Mouse (Mus musculus) liver, embryonic 13.5 days (tissue): Measurements from ENCODE around the gene Tcf7. TPM values are rescaled to one million over a fixed set of nuclear protein-coding genes. Genes with fewer than 3 reads are reported as not detected.

Experiments
- ATAC-seq: fragments of 200-750 bp; cut with Nextera tagmentation; 2 replicates; pipeline ENCODE4 v1.8.0; 2017; ENCODE audit warnings: low read depth, mild to moderate bottlenecking, moderate number of reproducible peaks, moderate library complexity
- DNase-seq: peaks from one replicate; pipeline ENCODE4 v3.0.0; 2022
- H3K27ac ChIP-seq: fragments of 300-500 bp; sonication (generic); 2 replicates; pipeline ENCODE4 v1.5.1; 2015; ENCODE audit warnings: moderate library complexity, mild to moderate bottlenecking, inconsistent platforms
- H3K27me3 ChIP-seq: fragments of 300-500 bp; sonication (generic); 2 replicates; pipeline ENCODE4 v1.6.1; 2015; ENCODE audit warnings: mild to moderate bottlenecking, inconsistent platforms
- H3K36me3 ChIP-seq: fragments of 300-500 bp; sonication (generic); 2 replicates; pipeline ENCODE4 v1.6.1; 2015; ENCODE audit warnings: mild to moderate bottlenecking, inconsistent platforms
- H3K4me1 ChIP-seq: fragments of 300-500 bp; sonication (generic); replicated peaks from 2 replicates; pipeline ENCODE4 v1.6.1; 2015; ENCODE audit warnings: inconsistent platforms
- H3K4me2 ChIP-seq: fragments of 300-500 bp; sonication (generic); 2 replicates; pipeline ENCODE4 v1.6.1; 2015; ENCODE audit warnings: inconsistent platforms, mild to moderate bottlenecking, moderate library complexity
- H3K4me3 ChIP-seq: fragments of 300-500 bp; sonication (generic); replicated peaks from 2 replicates; pipeline ENCODE4 v1.5.1; 2015; ENCODE audit warnings: mild to moderate bottlenecking, inconsistent platforms
- H3K9ac ChIP-seq: fragments of 300-500 bp; sonication (generic); 2 replicates; pipeline ENCODE4 v1.6.1; 2015; ENCODE audit warnings: mild to moderate bottlenecking, inconsistent platforms
- H3K9me3 ChIP-seq: fragments of 300-500 bp; sonication (generic); replicated peaks from 2 replicates; pipeline ENCODE4 v1.6.1; 2016; ENCODE audit warnings: inconsistent platforms
- WGBS: fragments of 180-500 bp; shearing (Covaris S2); methylation state at CpG from one replicate; pipeline ENCODE4 v1.1.7; 2015; ENCODE audit not compliant: insufficient replicate concordance; 5-methylcytosine and 5-hydroxymethylcytosine counted together
- polyA plus RNA-seq: library from polyadenylated mRNA; unstranded; fragments of >200 nt; fragmentation: Nextera tagmentation; extraction: Ambion mirVana; gene quantifications from 2 replicates; pipeline ENCODE4 v1.2.1, GENCODE M21; 2015

Tcf7 gene
- polyA plus RNA-seq, 1 experiment from 2014 or later = 1.9 TPM

GRCm38 (mm10) chr11:52305266-52305665 is 22.5 kb upstream of the Tcf7 start:
- H3K4me2 ChIP-seq = no peak overlapping the region
- DNase-seq (no peak), ATAC-seq (no peak)
- no peaks in the 10 kb centered on the region for H3K27me3 ChIP-seq
- H3K27ac ChIP-seq = no peak overlapping the region
- H3K4me3 ChIP-seq = no peak overlapping the region
- H3K9me3 ChIP-seq = no peaks in the 10 kb centered on the region
- H3K4me1 ChIP-seq = peaks cover 19% of the 10 kb centered on the region
- 8% methylated on average over 4 of the region's 4 CpGs for WGBS
- H3K9ac ChIP-seq = no peak overlapping the region
- H3K36me3 ChIP-seq = no peaks in the 10 kb centered on the region

GRCm38 (mm10) chr11:52302668-52303067 is 19.9 kb upstream of the Tcf7 start:
- Histone ChIP-seq H3K4me2 (no peak overlapping the region), H3K27ac (no peak overlapping the region), H3K4me1 (peaks cover 19% of the 10 kb centered on the region), H3K9ac (no peak overlapping the region), H3K36me3 (no peaks in the 10 kb centered on the region), H3K9me3 (no peaks in the 10 kb centered on the region), H3K27me3 (0 out of 2 replicates have a peak, but pooled peaks cover 5% of the 10 kb centered on the region), H3K4me3 (no peak overlapping the region)
- DNase-seq (no peak), ATAC-seq (no peak)
- 65% methylated on average over 3 of the region's 3 CpGs for WGBS

DNA sequence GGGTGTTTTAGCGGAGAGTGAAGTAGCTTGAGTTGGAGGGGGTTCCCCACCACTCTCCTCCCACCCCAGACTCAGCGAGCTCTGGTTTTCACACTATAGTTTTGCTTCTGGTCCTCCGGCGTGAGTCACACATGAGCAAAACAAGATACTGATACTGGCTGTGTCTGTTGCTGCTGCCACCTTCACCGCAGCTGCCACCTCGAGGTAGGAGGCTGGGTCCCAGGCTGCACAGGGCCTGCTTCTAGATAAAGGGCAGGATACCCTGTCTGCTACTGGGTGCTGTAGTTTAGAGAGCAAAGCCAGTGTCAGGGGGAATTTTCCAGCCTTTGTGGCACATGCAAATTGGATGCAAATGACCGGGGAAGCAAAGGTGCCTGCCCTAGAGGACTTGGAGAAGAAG is 16.9 kb upstream of the Tcf7 start:
- WGBS = 51% methylated on average over 7 of the region's 7 CpGs
- H3K4me3 ChIP-seq = no peak overlapping the region
- no peak overlapping the region for H3K4me2 ChIP-seq
- H3K27ac ChIP-seq = no peak overlapping the region
- DNase-seq = no peak
- H3K9me3 ChIP-seq = no peaks in the 10 kb centered on the region
- no peaks in the 10 kb centered on the region for H3K36me3 ChIP-seq
- H3K4me1 ChIP-seq = no peaks in the 10 kb centered on the region
- ATAC-seq = no peak
- 0 out of 2 replicates have a peak, but pooled peaks cover 5% of the 10 kb centered on the region for H3K27me3 ChIP-seq
- H3K9ac ChIP-seq = no peak overlapping the region

DNA sequence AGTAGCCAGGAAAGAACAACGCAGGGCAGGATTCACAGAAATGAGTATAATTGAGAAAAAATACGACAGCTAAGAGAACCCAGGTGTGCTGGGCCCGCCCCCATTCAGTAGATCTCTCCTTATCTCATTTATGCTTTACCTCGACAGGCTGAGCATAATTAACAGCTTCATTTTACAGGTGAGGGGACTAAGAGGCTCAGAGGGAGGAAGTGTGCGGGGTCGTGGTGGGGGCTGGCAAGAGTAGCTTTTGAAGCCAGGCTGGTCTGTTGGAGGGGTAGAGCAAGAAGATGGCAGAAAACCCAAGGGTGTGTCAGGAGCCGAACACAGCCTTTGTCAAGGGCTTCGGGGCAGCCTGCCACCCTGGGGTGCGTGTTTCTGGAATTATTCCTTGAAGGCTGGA is 16.1 kb upstream of the Tcf7 start:
- Histone ChIP-seq H3K4me3 (no peak overlapping the region), H3K4me1 (no peaks in the 10 kb centered on the region), H3K36me3 (no peaks in the 10 kb centered on the region), H3K4me2 (no peak overlapping the region), H3K27ac (no peak overlapping the region), H3K27me3 (0 out of 2 replicates have a peak, but pooled peaks cover 5% of the 10 kb centered on the region), H3K9ac (no peak overlapping the region), H3K9me3 (no peaks in the 10 kb centered on the region)
- WGBS = 61% methylated on average over 9 of the region's 9 CpGs
- no peak for ATAC-seq
- no peak for DNase-seq

GRCm38 (mm10) chr11:52297352-52297751 is 14.5 kb upstream of the Tcf7 start:
- WGBS = 8% methylated on average over 9 of the region's 9 CpGs
- DNase-seq = peak; percentile 34
- H3K4me2 ChIP-seq = no peak overlapping the region
- no peaks in the 10 kb centered on the region for H3K36me3 ChIP-seq
- 0 out of 2 replicates have a peak, but pooled peaks cover 5% of the 10 kb centered on the region for H3K27me3 ChIP-seq
- no peaks in the 10 kb centered on the region for H3K4me1 ChIP-seq
- H3K27ac ChIP-seq = no peak overlapping the region
- no peak overlapping the region for H3K4me3 ChIP-seq
- no peak overlapping the region for H3K9ac ChIP-seq
- H3K9me3 ChIP-seq = no peaks in the 10 kb centered on the region
- no peak for ATAC-seq

DNA sequence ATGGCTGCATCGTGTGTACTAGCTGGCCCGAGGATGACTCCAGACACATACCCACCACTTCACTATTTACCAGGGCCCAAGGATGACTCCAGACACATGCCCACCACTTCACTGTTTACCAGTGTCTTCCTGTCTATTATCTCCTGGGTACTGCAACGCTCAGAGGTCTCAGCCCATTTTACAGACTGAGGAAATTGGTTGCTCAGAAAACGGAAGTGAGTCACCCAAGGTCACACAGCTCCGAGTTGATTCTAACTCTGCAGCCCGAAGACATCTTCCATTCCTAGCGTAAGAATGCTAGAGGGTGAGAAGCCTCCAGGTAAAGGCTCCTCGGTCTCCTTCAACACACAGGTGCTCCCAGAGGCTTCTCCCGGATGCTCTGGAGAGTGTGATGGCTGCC is 11.3 kb upstream of the Tcf7 start:
- Histone ChIP-seq H3K9ac (no peak overlapping the region), H3K4me3 (no peak overlapping the region), H3K4me1 (no peaks in the 10 kb centered on the region), H3K27me3 (0 out of 2 replicates have a peak, but pooled peaks cover 2% of the 10 kb centered on the region), H3K27ac (no peak overlapping the region), H3K36me3 (no peaks in the 10 kb centered on the region), H3K4me2 (no peak overlapping the region), H3K9me3 (no peaks in the 10 kb centered on the region)
- whole genome bisulfite sequencing = 50% methylated on average over 9 of the region's 9 CpGs
- no peak for ATAC-seq
- DNase-seq = no peak

DNA sequence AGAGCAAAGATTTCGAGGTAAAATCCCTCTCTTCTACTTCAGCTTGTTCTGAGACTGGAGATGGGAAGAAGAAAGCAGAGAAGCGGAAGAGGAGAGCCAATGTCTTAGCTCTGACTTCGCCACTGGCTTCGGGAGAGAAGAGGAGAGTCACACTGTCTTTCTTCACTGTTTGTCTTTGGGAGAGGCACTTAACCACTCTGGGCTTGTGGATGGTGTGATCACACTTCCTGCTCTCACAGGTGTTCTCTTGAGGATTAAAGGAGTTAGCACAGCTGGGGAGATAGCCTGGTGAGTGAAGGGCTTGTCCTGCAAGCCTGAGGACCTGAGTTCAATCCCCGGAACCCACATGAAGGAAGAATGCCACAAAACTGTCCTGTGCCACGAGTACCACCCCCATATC is 10.1 kb upstream of the Tcf7 start:
- no peak for ATAC-seq

GRCm38 (mm10) chr11:52292346-52292745 is 9.5 kb upstream of the Tcf7 start:
- Histone ChIP-seq H3K36me3 (no peaks in the 10 kb centered on the region), H3K4me1 (no peaks in the 10 kb centered on the region), H3K4me3 (no peak overlapping the region), H3K4me2 (no peak overlapping the region), H3K9ac (no peak overlapping the region), H3K27ac (no peak overlapping the region), H3K27me3 (no peaks in the 10 kb centered on the region), H3K9me3 (no peaks in the 10 kb centered on the region)
- 54% methylated on average over 7 of the region's 7 CpGs for WGBS
- ATAC-seq (no peak), DNase-seq (no peak)

More for the DNA sequence above, 10.1 kb upstream of the Tcf7 start:
- no peak overlapping the region for H3K4me2 ChIP-seq
- H3K27ac ChIP-seq = no peak overlapping the region
- no peak overlapping the region for H3K4me3 ChIP-seq
- H3K36me3 ChIP-seq = no peaks in the 10 kb centered on the region
- no peak overlapping the region for H3K9ac ChIP-seq
- no peaks in the 10 kb centered on the region for H3K9me3 ChIP-seq
- WGBS = 55% methylated on average over 6 of the region's 6 CpGs
- H3K27me3 ChIP-seq = no peaks in the 10 kb centered on the region
- H3K4me1 ChIP-seq = no peaks in the 10 kb centered on the region
- no peak for DNase-seq

- no peak overlapping the region for H3K4me3 ChIP-seq
- WGBS = 38% methylated on average over 4 of the region's 4 CpGs
- no peaks in the 10 kb centered on the region for H3K9me3 ChIP-seq
- DNase-seq = no peak
- peaks cover 52% of the 10 kb centered on the region for H3K27me3 ChIP-seq
- peaks cover 20% of the 10 kb centered on the region for H3K4me1 ChIP-seq
- H3K9ac ChIP-seq = no peak overlapping the region
- no peak overlapping the region for H3K27ac ChIP-seq
- ATAC-seq = no peak
- H3K4me2 ChIP-seq = no peak overlapping the region
- H3K36me3 ChIP-seq = no peaks in the 10 kb centered on the region
These were observed 4.1 kb upstream of the Tcf7 start for GRCm38 (mm10) chr11:52286958-52287305.

GRCm38 (mm10) chr11:52286301-52286957 is 3.6 kb upstream of the Tcf7 start:
- DNase-seq (no peak), ATAC-seq (no peak)
- peaks cover 20% of the 10 kb centered on the region for H3K4me1 ChIP-seq
- no peak overlapping the region for H3K27ac ChIP-seq
- no peak overlapping the region for H3K9ac ChIP-seq
- WGBS = 49% methylated on average over 16 of the region's 16 CpGs
- H3K27me3 ChIP-seq = peaks cover 57% of the 10 kb centered on the region
- no peak overlapping the region for H3K4me2 ChIP-seq
- no peaks in the 10 kb centered on the region for H3K9me3 ChIP-seq
- no peaks in the 10 kb centered on the region for H3K36me3 ChIP-seq
- no peak overlapping the region for H3K4me3 ChIP-seq

DNA sequence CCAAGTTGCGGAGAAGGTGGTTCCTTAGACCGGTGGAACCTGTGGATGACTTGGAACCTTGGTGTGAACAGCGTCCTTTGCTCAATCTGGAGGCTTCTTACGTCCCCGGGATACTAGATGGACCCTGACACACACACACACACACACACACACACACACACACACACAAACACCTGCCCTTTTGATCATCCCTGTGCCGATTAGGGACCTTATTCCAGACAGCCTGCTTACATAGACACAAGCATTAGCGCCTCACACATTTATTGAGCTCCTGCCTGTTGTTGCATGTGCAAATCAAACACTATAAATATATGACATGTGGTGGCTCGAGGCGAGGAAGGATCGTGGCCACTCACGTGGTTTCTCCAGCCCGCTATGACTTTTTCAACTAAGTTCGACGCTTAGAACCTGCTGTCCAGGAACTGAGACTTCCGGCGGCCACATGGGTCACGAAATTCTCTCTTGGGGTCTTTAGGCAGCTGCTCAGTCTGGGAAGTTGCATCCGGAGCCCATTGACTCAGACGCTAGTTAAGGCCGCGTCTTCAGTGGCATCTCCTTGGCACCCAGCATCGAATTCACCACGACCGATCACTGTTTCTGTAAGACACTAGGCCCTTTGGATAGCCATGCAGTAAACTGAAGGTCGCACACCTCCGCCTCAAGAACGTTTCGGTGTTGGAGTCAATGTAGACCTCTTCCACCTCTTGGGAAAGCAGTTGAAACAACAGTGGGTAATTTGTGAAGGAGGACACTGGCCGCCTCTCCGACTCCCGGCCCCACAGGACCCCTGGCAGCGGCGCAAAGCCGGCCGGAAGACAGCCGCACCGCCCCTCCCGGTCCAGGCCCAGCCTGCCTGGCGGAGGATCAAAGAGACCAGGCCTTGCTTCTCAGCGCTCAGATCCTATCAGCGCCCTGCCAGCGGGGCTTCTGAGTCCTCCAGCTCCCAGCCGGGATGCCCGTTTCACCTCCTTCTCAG is 1.1 kb upstream of the Tcf7 start:
- H3K4me1 ChIP-seq = peaks cover 20% of the 10 kb centered on the region
- H3K27ac ChIP-seq = no peak overlapping the region
- DNase-seq (no peak), ATAC-seq (peak; percentile 21; the same call in 1 of the 2 replicates)
- H3K27me3 ChIP-seq = peaks cover 75% of the 10 kb centered on the region
- peak overlapping the region; percentile 81 for H3K4me2 ChIP-seq
- H3K4me3 ChIP-seq = peak overlapping the region; percentile 62
- H3K9me3 ChIP-seq = no peaks in the 10 kb centered on the region
- no peaks in the 10 kb centered on the region for H3K36me3 ChIP-seq
- no peak overlapping the region for H3K9ac ChIP-seq
- 12% methylated on average over 44 of the region's 44 CpGs for WGBS
